Mouse (Mus musculus) bone marrow macrophage, adult 2 months (primary cell): ENCODE measurements around the gene Oxct2a. TPM values are rescaled to one million over a fixed set of nuclear protein-coding genes. Genes with fewer than 3 reads are reported as not detected.
"Not testable (repeated sequence)": the region's sequence is repeated elsewhere in the genome, so short reads cannot be mapped to it uniquely, and the experiment has no call there.

ENCODE experiments used
- H3K27ac ChIP-seq: 2 replicates; pipeline ENCODE4 v1.5.1; 2012; ENCODE audit warnings: low read depth, low read length; ENCODE audit not compliant: insufficient read depth
- H3K4me1 ChIP-seq: 2 replicates; pipeline ENCODE4 v1.6.1; 2012; ENCODE audit warnings: low read length; ENCODE audit not compliant: control insufficient read depth, insufficient read depth
- H3K4me3 ChIP-seq: 2 replicates; pipeline ENCODE4 v1.5.1; 2012; ENCODE audit warnings: mild to moderate bottlenecking, low read length, moderate library complexity; ENCODE audit not compliant: insufficient read depth
- CTCF ChIP-seq: IDR thresholded peaks from 2 replicates; pipeline ENCODE4 v1.5.1; 2012; ENCODE audit warnings: low read depth, mild to moderate bottlenecking, low read length, moderate library complexity
- POLR2A ChIP-seq: IDR thresholded peaks from 2 replicates; pipeline ENCODE4 v1.6.1; 2012; ENCODE audit warnings: mild to moderate bottlenecking, low read depth, low read length, borderline replicate concordance
- polyA plus RNA-seq: library from polyadenylated mRNA; stranded (reverse); fragments of >200 nt; gene quantifications from 2 replicates; pipeline ENCODE4 v1.2.4, GENCODE M21; 2012; ENCODE audit not compliant: missing spikeins, insufficient read depth, insufficient read length

Gene Oxct2a
- polyA plus RNA-seq, 1 experiment = not detected

DNA sequence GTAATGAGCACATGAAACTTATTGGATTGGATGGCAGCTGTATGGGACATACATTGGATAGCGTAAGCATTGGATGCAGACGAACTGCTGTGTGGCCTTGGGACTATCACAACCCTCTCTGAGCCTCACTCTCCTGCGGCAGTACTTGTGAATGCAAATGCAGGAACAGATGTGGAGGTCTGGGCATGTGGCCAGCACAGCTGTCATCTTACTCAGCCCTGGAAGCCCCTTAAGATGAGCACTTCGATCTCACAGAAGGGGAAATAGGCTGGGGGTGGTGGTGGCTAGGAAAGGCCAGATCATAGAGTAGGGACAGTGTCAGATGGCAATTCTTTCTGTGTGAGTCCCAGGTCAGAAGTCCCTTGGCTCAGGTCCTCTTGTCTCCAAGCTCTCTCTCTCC, 14.3 kb upstream of the Oxct2a start:
- TF ChIP-seq CTCF = no peak
- TF ChIP-seq POLR2A = no peak
- H3K27ac ChIP-seq = no peak overlapping the region
- H3K4me3 ChIP-seq = no peak overlapping the region
- 0 out of 2 replicates have a peak, but pooled peaks cover 2% of the 10 kb centered on the region for H3K4me1 ChIP-seq

DNA sequence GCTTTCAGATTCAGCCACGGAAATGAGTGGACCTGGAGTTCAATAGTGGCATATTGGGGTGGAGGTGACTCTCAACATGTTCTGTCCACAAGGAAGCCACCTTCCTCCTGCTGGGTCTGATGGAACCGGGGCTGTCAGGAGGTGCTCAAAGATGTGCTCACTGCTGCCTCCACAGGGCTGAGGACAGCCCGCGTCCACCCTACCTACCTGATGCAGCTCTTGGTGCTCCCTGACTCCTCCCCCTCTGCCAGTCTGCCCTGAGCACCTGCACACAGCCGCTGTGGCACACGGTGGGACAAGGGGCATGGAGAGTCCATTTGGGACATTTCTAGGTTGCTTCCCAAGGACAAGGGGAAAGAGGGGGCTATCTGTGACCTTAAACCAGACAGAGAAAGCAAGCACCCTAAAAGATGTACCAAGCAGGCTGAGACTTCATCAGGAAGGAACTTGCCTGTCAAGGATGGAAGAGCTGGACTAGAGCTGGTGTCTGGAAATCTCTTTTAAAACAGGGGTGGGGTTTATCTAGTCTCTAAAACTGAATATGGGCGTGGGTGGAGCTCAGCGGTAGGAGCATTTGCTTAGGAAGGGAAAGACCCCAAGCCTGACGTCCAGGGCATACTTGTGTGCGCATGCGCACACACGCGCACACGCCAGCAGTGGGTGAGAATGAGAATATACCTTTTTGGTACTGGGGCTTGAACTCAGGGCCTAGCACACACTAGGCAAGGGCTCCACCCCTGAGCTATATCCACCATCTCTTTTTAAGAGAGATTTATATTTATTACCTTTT, 12.6 kb upstream of the Oxct2a start:
- H3K4me1 ChIP-seq = 0 out of 2 replicates have a peak, but pooled peaks cover 2% of the 10 kb centered on the region
- no peak overlapping the region for H3K4me3 ChIP-seq
- TF ChIP-seq CTCF (no peak), POLR2A (no peak)
- no peak overlapping the region for H3K27ac ChIP-seq

DNA sequence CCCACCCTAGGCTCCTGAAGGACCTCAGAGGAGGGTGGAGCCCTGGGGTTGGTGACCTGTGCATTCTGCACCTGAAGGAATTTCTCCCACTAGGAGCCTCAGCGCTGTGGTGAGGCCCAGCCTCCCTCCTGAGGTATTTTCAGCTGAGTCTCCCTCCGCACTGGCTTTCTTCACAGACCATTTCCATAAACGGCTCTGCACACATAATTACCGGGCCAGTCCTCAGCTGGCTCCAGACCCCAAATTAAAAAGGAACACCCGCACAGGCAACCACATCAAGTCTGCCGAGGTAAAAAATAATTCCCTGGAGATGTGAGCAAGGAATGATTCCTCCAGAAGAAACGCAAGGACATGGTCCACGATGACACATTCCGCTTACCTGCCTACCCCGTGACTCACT, 11.8 kb upstream of the Oxct2a start:
- not testable (repeated sequence) for H3K27ac ChIP-seq

DNA sequence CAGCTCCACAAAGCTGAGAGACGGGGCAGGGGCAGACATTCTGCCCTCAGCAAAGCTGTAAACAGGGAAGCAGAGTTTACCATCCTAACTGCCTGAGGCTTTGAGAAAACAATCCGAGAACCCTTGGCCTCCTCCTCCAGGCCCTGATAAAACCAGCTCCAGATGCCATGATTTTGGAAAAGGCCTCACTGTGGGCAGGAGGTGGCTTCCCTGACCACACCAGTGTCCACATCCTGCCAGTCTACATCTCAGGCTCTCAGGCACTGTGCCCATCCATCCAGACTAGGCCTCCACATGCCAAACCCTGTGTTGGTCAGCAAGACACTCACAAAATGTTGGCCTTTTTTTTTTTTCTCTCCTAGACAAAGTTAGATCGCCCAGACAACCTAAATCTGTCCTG, 10.7 kb upstream of the Oxct2a start:
- no peak overlapping the region for H3K4me3 ChIP-seq
- no peak for TF ChIP-seq CTCF
- H3K27ac ChIP-seq = no peak overlapping the region
- no peaks in the 10 kb centered on the region for H3K4me1 ChIP-seq

More for the DNA sequence above, 11.8 kb upstream of the Oxct2a start:
- H3K4me1 ChIP-seq, H3K4me3 ChIP-seq: not testable (repeated sequence)

DNA sequence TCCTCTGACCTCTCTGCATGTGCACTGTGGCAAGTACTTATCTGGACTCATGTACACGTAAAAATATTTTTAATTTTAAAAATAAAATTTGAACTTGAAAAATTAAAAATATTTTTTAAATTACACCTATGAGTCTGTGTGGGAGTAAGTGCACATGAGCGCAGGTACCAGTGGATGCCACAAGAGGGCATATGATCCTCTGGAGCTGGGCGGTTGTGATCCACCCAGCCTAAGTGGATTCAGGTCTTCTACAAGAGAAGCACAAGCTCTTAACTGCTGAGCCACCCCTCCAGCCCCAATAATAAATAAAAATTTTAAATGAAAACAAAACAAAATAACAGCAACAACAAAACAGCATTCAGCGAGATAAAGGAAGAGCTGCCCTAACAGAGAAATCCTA, 9.7 kb upstream of the Oxct2a start:
- no peak for TF ChIP-seq CTCF
- no peak for TF ChIP-seq POLR2A
- no peaks in the 10 kb centered on the region for H3K4me1 ChIP-seq
- H3K27ac ChIP-seq = no peak overlapping the region
- no peak overlapping the region for H3K4me3 ChIP-seq

DNA sequence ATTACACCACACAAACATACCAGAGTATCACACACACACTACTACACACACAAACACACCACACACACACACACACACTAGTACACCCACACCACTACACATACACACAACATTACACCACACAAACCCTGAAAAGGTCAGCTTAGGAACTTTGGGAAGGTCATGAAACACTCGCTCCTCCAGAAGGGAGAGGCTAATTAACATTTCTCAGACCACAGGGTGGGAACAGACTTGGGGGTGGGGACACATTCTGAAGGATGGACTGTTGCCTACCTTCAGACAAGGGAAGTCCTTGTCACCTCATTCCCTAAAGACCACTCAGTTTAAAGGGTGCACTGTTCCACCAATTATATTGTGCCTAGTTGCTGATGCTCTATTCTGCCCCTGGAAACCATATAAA, 8.5 kb upstream of the Oxct2a start:
- H3K27ac ChIP-seq, H3K4me3 ChIP-seq, H3K4me1 ChIP-seq: not testable (repeated sequence)

DNA sequence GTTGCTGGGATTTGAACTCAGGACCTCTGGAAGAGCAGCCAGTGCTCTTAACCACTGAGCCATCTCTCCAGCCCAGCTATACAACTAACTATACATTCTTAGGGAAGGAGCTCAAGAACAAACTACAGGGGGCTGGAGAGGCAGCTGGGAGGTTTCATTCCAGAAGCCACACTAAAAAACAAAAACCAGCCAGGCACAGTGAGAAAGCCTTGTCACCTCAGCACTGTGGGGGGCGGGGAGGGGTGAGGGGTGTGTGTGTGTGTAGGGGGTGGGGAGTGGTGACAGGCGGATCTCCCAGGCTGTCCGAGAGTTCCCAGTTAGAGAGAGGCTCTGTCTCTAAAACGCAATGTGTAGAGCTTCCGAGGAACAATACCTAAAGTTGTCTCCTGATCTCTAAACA, 7.9 kb upstream of the Oxct2a start:
- Histone ChIP-seq H3K4me1 (no peaks in the 10 kb centered on the region), H3K27ac (no peak overlapping the region), H3K4me3 (no peak overlapping the region)
- no peak for TF ChIP-seq POLR2A
- TF ChIP-seq CTCF = no peak

DNA sequence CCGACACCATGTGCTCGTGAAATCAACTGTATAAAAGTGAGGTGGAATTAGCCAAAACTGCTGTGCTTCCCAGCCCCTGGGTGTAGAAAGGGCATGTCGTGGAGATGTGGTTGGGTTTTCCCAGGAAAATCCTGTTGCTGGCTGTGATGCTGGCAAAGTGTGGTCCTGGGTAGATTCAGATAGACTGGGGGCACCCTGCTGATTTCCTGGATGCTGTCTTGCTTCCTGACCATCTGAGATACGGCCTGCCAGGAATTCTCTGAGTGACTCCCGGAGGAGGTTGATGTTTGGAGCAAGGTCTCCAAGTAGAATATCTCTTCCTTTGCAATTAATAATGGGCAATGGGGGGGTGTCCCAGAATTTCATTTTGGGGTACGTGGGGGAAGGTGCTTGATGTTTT, 5.5 kb upstream of the Oxct2a start:
- no peaks in the 10 kb centered on the region for H3K4me1 ChIP-seq
- no peak for TF ChIP-seq POLR2A
- no peak for TF ChIP-seq CTCF
- no peak overlapping the region for H3K4me3 ChIP-seq
- H3K27ac ChIP-seq = no peak overlapping the region

DNA sequence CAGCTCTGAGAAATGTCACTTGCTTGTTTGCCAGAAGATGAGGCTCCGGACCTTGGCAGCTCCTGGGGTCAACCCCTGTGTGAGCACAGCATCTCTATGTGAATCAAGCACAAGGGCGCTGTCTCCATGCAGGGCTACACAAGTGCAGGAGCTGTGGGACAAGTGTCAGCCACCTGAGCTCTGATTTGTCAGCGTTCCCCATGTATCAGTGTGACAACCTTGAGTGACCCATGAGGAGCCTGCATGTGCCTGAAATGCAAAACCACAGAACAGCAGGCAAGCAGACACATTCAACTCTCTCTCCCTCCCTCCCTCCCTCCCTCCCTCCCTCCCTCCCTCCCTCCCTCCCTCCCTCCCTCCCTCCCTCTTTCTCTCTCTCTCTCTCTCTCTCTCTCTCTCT, 4.2 kb upstream of the Oxct2a start:
- H3K4me3 ChIP-seq = no peak overlapping the region
- H3K27ac ChIP-seq = no peak overlapping the region
- TF ChIP-seq CTCF = no peak
- no peak for TF ChIP-seq POLR2A
- H3K4me1 ChIP-seq = no peaks in the 10 kb centered on the region

DNA sequence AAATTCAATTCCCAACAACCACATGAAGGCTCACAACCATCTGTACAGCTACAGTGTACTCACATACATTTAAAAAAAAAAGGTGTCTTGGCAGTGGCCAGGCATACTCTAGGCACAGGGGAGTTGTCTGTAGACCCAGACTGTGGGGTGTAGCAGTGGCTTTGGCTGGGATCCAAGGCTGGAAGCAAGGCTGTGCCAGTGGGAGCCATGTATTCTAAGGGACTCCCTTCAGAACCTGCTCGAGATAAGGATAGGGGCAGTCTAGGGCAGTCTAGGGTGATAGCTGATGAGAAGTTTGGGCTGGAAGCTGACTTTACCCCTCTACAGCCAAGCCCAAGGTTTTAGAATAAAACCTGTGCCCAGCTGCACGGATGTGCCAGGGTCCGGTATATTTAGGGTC, 2.7 kb upstream of the Oxct2a start:
- no peak overlapping the region for H3K27ac ChIP-seq
- no peak overlapping the region for H3K4me3 ChIP-seq
- no peak for TF ChIP-seq CTCF
- TF ChIP-seq POLR2A = no peak
- H3K4me1 ChIP-seq = no peaks in the 10 kb centered on the region

DNA sequence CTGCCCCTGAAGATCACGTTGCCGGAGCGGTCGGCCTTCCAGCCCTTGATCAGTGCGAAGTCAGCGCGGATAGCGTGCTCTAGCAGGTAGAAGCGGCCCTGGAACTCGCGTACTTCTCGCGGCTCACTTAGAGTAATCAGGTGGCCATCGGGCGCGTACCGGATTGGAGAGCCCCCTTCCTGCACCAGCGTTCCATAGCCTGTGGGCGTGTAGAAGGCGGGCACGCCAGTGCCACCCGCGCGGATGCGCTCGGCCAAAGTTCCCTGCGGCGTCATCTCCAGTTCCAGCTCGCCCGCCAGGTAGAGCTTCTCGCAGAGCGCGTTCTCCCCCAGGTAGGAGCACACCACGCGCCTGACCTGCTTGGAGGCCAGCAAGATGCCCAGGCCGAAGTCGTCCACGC, 524 bp downstream of the Oxct2a start:
- H3K4me1 ChIP-seq, H3K4me3 ChIP-seq, H3K27ac ChIP-seq: not testable (repeated sequence)
